Mouse (Mus musculus): ENCODE results near the gene 1700066M21Rik.
A peak's percentile ranks its signal among the peaks of the same experiment; 100 is the strongest.

The 1700066M21Rik gene

DNA sequence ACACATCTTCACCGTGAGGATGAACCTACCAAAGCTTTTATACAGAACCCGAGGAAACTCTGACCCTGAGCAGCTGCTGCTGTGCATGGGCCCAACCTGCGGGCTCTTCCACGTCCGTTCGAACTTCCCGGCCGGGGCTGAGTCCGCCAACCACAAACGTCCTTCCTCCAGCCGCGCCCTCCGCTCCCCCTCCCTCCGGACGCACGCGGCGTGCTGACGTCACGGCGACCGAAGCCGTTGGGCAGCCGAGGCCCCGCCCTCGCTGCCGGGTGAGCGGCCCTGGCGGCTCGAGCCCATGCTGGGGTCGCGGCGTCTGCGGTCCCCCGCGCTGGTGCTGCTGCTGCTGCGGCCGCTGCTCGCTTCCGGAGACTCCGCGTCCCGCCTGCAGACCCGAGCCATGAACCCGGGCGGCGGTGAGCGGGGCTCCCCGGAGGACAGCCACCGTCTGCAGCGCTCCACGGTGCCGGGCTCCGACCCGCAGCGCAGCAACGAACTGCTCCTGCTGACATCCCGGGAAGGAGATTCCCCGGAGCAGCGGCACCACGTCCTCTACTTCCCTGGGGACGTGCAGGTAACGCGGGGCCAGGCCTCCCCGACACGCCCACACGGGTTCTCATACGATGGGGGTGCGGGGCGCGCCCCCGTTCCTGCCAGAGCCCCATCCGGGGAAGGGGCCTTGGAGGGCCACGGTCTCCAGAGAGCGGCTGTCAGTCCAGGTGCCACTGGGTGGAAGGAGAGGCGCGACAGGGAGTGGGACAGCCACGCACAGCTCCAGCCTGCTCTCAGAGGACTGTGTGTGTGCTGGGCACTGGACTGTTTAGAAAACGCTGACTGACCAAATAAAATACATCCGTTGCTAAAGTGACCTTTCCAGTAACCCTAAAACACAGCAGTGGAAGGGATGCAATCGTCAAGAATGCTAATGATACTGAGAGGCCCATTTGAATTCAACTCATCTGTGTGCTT, at the start of gene 1700066M21Rik:
Gene 1700066M21Rik (plus strand): TSS at position 245 of the 966 bp plus-strand sequence.
- DNase-seq (ENCODE audit: low spot score in 2 of 2) = peak; percentile 86 to 94

GRCm38 (mm10) chr1:57329285-57330093, 47.9 kb upstream of the 1700066M21Rik start:
- no peak for DNase-seq (ENCODE audit: low spot score in 2 of 2)

GRCm38 (mm10) chr1:57330228-57330627, 47.2 kb upstream of the 1700066M21Rik start:
- DNase-seq (ENCODE audit: low spot score in 2 of 2) = peak in 1 of 2 experiments; percentile 15

GRCm38 (mm10) chr1:57332040-57332439, 45.4 kb upstream of the 1700066M21Rik start:
- DNase-seq (ENCODE audit: low spot score in 2 of 2) = no peak

- DNase-seq (ENCODE audit: low spot score in 2 of 2) = no peak
Observed at GRCm38 (mm10) chr1:57333550-57334213, 43.7 kb upstream of the 1700066M21Rik start.

GRCm38 (mm10) chr1:57335200-57335599, 42.2 kb upstream of the 1700066M21Rik start:
- DNase-seq (ENCODE audit: low spot score in 2 of 2) = no peak

- no peak for DNase-seq (ENCODE audit: low spot score in 2 of 2)
Observed at GRCm38 (mm10) chr1:57339156-57339796, 38.1 kb upstream of the 1700066M21Rik start.

DNA sequence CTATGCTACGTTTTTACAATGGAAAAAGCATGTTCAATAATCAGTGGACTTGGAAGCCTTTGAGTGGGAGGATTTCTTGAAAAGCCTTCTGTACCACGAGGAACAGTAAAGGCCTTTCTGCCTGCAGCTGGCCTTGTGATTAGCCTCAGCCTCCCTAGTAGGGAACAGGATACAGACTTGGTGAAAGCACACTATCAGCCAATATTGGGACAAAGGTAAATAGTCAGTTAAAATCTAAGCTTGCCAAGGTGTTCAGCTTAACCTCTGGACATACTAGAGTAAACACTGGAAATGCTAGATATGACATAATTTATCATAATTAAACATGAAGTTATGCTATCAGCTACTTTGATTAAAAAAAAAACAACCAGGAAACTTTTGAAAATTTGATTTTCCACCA, 36.2 kb upstream of the 1700066M21Rik start:
- DNase-seq (ENCODE audit: low spot score in 2 of 2) = no peak

DNA sequence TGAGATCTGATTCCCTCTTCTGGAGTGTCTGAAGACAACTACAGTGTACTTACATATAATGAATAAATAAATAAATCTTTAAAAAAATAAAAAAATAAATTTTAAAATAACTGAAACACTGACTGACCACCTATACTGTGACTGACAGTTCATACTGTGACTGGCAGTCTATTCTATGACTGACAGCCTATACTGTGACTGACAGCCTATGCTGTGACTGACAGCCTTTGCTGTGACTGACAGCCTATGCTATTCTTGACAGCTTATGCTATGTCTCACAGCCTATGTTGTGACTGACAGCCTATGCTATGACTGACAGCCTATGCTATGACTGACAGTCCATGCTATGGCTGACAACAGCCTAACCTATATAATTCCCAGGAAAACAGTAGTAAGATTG, 29.9 kb upstream of the 1700066M21Rik start:
- no peak for DNase-seq (ENCODE audit: low spot score in 2 of 2)

DNA sequence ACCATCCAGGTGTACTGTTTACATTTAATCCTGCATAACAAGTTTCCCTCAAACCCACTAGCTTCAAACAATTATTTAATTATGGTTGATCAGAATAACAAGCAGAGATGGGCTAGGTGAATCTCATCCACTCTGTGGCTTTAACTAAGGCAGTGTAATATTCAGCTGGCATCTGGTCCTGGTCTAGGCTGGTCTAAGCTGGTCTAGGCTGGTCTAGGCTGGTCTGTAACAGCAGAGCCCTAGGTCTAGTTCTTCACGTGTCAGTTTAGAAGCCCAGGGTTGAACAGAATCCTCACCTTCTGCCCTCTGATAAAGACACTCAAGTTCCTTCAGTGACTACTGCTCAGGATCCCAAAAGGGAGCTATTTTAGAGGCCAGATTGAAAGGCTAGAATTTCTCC, 25.5 kb upstream of the 1700066M21Rik start:
- no peak for DNase-seq (ENCODE audit: low spot score in 2 of 2)

DNA sequence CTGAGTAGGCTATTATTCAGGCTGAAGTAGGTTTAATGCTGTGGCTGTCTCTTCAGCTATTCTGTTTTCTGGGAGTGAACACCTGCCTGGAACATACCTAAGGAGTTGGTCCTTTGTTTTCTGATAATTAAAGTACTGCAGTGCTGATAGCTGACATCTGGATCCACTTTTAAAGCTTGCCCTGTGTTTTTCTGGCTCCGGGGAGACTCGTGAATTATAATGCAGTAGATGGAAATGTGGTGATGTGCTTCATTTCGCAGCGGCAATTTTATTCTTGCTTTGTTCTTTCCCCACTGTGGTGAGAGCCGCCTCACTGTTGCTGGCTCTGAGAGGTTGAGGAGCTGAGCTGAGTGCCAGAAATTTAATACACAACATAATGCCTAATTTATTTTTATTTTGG, 18.9 kb upstream of the 1700066M21Rik start:
- DNase-seq (ENCODE audit: low spot score in 2 of 2) = no peak

DNA sequence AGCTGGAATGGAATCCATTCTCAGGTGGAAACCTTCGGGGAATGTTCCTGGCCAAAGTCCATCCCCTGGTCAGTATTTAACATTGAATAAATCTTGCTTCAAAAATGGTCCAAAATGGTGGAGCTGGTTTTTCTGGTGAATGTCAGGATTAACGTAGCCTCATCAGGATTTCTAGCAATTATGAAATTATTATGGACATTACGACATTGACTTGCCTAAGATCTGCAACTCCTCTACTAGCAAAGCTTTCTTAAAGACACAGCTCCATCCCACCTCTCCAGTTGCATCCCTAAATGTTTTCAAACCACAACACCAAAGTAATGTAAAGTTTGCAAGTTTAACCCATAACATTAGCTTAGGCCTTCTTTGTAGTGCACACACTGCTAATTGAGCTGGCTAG, 10.0 kb upstream of the 1700066M21Rik start:
- no peak for DNase-seq (ENCODE audit: low spot score in 2 of 2)

DNA sequence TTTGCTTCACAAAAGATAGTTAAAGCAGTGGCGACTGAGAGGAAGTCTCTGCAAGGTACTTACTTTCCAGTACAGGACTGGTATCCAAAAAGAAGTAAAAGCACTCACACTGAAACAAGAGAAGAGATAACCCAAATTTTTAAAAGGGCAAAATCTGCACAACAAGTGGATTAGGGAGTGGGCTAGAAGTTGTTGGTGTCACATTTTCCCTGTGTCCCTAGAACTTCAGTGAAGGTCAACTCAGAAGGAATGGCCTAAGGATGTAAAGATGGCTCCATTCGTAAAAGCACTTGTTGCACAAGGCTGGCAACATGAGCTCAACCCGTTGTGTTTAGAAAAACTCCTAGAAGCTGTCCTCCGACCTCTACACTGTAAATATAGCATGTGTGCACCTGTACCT, 8.3 kb upstream of the 1700066M21Rik start:
- DNase-seq (ENCODE audit: low spot score in 2 of 2) = no peak

- no peak for DNase-seq (ENCODE audit: low spot score in 2 of 2)
Observed at GRCm38 (mm10) chr1:57370451-57370850, 7.0 kb upstream of the 1700066M21Rik start.

- no peak for DNase-seq (ENCODE audit: low spot score in 2 of 2)
Observed at GRCm38 (mm10) chr1:57375276-57375675, 2.1 kb upstream of the 1700066M21Rik start.

DNA sequence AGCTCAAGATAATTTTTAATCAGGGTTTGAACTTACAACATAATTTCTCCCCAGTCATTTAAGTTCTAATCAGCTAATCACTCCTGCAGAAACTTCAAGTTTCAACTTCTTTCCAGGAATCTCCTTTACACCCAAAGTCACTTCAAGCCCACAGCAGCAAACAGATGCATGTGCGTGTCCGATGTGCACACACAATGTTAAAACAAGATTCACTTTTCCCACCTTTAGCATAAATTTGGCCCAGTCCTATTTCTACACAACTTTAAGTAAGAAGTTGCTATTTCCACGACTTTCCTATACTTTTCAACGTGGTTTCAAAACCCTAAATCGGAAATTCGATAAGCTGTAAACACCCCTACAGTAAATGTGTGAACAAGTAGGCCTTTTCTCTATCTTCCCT, 614 bp upstream of the 1700066M21Rik start:
- no peak for DNase-seq (ENCODE audit: low spot score in 2 of 2)

DNA sequence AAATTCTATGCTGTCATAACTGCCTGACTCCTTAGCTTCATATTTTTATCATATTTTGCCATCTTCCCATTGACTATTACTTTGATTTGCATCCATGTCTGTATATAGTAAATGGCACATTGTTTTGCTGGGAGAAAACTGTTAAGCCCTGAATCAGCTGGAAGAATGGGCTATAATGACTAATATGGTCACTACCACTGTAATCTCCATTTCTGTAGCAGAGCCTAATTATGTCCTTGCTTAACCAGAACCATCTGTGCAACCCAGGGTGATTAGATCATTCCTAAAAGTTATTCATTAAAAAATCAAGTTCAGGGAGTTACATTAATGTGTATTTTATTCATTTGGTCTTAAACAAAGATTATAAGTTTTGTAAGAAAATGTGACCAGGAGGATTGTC, 9.1 kb downstream of the 1700066M21Rik start:
- no peak for DNase-seq (ENCODE audit: low spot score in 2 of 2)

- peak; percentile 65 to 71 for DNase-seq (ENCODE audit: low spot score in 2 of 2)
Observed at GRCm38 (mm10) chr1:57387876-57388275, 10.5 kb downstream of the 1700066M21Rik start.

GRCm38 (mm10) chr1:57388402-57389155, 11.2 kb downstream of the 1700066M21Rik start:
- DNase-seq (ENCODE audit: low spot score in 2 of 2) = no peak

DNA sequence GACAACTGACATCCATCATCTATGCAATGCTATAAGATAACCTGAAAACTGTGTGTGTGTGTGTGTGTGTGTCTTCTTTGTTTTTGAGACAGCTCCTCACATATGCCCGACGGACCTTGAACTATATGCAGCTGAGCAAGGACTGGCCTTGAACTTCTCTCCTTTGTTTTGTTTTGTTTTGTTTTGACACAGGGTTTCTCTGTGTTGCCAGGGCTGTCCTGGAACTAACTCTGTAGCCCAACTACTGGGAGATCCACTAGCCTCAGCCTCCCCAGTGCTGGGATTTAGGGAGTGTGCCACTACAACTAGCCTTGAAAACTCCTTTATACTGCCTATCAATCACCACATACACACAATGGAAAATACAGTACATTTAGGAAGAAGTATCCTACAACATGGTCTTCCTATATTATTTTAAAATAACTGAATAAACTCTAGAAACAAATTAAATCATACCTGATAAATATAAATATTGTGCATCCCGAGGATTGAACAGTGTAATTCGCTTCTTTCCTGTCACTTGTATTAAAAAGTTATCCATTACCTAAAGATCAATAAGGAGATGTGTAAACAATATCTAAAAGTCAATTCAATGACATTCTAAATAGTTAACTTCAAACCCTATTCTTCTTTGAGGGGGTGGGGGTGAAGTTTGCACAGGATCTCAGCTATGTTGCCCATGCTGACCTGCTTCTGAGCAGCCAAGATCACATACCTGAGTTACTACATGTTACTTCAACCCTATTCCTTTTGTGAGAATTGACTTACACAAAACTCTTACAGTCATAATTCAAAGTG, 13.8 kb downstream of the 1700066M21Rik start:
- DNase-seq (ENCODE audit: low spot score in 2 of 2) = no peak

All from frontal cortex, postnatal 10 days (tissue).